Mouse (Mus musculus): Measurements from ENCODE around the gene Rogdi.
A peak's percentile ranks its signal among the peaks of the same experiment; 100 is the strongest.

The Rogdi gene

DNA sequence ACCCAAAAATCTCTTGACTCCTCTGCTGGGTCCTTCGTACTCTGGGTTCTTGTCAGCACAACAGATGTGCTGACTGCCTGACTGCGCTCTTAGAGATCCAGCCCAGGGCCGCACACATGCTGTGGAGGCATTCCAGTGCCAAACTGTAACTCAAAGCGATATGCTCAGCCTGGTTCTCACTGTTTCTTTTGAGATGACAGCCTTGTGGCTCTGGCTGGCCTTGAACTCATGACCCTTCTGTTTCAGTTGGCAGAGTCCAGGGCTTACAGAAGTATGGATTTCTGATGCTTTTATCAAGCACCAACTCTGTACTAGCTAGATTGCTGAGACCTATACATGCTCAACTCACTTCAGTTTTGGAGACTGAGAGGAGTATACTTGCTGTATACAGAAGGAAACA is 20.1 kb downstream of the Rogdi start:
- no peak for DNase-seq (ENCODE audit: low spot score)

DNA sequence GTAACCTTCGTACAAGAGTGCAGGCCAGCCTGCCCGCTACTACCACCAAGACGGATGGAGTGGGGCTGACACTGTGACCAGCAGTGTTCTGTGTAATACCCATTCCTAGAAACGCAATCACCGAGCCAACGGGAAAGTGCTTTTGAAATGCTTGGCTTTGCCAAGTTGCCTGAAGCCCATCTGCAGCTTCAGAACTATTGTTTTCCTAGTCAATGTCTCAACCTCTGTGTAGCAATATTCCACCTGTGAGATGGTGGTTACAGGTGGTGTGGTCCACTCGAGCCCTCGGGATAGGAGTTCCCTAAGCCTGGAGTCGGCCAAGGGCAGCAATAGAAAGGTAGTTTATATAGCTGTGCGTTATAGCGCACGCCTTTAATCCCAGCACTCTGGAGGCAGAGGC is 28.6 kb downstream of the Rogdi start:
- DNase-seq (ENCODE audit: low spot score): no peak

DNA sequence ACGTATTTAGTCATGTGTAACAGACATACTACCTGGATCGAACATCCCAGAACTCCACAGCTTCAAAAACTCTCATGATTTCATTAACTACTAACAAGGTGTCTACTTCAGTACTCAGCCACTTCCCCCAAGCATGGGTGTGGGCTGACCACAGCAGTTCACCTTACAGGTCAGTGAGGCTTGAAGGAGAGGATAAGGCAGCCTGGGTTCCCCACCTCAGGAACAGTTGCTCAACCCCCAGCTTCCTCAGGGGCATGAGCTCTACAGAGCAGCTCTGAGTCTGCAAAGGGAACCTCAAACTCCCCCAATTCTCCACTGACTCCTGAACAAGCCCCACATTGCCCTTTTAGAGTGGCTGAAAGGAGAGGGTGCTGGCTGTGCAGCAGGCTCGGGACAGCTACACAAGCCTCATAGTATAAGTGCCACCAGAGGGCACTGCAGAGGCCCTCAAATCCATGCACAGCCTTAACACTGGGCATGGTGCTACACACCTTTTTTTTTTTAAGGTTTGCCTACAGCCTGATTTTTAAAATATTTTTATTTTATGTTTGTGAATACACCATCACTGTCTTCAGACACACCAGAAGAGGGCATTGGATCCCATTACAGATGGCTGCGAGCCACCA is 33.5 kb downstream of the Rogdi start:
- DNase-seq (ENCODE audit: low spot score): peak; percentile 38

DNA sequence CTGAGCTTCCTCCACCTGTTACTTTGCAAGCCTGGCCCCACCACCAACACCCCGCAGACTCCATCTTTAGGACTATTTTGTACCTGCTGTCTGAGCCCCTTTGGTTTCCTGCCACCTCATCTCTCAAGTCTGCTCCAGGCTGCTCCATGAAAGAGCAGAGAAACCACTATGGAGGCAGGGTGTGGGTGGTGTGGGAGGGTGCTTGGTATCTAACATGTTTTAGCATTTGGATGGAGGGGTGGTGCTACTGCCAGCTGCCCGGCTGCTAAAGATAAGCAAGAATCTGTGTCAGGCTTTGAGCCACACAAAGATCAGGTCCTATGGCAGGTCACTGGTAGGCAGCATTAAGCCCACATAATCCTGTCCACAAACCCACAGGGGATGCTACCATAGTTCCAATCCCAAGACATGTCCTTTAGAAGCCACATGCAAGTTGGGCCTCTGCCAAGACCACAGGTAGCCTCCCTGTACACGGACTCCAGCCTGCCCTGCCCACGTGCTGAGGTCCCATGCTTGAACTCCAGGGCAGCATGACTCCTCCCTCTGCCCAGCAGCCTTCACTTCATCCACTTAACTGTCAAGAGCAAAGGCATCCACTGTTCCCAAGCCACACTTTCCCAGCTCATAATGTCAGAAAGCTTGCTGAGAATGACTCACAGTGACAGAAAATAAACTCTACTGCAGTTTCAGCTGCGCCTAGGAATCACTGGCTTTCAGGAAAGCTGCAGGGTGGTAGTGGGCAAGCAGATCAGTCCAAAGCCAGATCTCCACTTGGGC is 34.9 kb downstream of the Rogdi start:
- DNase-seq (ENCODE audit: low spot score): peak; percentile 70

DNA sequence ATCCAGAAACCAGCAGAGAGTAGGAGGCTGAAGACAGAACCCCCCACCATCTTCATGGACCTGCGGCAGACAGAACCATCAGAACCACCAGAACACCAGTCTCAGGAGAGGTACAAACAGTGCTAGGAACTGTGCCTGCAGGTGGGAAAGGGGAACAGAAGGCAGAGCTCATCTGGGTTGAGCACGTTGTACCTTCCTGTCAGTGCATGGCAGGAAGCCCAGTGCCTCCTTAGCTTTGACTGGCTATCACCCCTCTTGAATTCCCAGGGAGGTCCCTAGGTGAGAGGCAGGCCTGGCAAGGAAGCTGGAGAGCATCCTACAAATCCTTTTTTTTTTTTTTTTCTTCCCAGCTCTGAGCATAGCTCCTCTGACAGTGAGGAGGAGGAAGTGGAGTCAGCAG is 37.2 kb downstream of the Rogdi start:
- no peak for DNase-seq (ENCODE audit: low spot score)

DNA sequence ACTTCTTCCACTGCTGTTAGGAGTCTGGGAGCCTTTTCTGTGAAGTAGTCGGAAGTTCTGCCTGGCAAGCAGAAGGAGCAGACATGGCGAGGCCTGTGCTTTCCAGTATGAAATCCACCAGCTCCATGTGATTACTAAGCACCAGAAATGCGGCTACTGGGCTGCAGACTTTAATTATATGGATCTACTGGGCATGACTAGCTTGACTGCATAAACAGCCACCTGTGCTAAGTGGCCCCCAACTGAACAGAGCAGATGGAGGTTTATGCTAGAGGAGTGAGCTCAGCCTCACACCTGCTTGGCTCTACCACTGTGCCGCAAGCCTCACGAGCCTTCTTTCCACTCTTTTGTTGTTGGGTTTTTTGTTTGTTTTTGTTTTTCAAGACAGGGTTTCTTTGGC is 38.8 kb downstream of the Rogdi start:
- DNase-seq (ENCODE audit: low spot score): no peak

DNA sequence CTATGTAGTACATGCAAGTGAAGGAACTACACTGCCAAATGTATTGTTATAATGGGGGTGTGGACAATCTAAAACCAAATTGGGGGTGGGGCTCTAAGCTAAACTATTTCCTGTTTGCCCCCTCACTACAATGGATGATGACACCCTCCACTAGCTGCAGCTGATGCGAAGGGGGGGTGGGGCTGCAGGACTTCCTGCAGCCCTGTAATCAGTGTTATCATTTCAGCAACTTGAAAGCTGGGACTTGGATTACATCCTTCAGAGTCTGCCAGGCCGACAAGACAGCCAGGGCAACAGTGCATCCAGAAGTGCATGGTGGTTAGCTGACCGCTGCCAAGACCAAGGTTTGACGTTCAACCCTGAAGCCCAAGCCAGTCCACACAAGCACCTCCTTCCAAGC is 41.7 kb downstream of the Rogdi start:
- DNase-seq (ENCODE audit: low spot score): peak; percentile 66

DNA sequence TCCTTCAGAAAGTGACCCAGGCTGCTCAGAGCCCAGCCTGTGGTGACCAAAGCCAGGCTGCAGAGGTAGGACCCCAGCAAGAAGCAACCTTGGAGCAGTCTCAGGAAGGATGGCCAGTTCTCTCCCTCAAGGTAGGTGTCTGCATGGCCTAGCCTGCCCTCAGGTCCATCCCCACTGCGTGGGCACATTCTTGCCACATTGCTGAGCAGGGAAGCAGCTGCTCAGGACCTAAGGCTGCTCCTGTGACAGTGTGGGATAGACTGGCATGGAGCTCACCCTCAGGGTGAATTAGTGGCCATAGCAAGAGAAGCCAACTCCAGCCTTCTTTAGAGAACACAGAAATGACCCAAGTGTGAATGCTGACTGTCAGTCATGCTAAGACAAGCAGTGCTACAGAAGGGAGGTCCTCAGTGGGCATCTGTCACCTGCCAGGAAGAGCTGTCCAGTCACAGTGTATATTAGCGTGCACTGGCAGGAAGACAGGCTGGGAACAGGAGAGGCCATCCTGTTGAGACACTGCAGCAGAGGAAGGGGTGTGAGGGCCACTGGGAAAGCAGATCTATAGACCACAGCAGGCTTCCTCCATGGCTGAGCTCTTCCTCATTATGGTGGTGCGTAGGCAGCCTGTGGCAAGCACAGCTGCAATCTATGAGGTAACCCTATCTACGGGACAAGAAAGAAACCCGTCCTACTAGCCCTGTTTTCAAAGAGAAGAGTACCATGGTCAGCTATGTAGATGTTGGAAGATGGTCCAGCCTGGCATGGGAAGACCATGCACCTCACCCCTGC is 44.1 kb downstream of the Rogdi start:
- peak; percentile 57 for DNase-seq (ENCODE audit: low spot score)

DNA sequence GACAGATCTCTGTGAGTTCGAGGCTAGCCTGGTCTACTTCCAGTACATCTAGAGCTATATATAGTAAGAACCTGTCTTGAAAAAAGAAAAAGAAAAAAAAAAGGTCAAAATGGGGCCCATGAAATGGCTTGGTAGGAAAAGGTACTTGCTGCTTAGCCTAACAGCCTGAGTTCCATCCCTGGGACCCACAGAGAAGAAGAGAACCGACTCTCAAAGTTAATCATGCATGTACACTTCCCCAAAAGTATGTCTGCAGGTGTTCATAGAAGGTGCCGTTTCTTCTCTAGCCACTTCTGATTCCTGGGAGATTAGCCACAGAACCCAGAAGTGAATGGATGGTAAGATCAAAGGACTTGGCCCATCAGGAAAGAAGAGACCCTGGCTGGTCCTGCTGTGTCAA is 44.9 kb downstream of the Rogdi start:
- no peak for DNase-seq (ENCODE audit: low spot score)

DNA sequence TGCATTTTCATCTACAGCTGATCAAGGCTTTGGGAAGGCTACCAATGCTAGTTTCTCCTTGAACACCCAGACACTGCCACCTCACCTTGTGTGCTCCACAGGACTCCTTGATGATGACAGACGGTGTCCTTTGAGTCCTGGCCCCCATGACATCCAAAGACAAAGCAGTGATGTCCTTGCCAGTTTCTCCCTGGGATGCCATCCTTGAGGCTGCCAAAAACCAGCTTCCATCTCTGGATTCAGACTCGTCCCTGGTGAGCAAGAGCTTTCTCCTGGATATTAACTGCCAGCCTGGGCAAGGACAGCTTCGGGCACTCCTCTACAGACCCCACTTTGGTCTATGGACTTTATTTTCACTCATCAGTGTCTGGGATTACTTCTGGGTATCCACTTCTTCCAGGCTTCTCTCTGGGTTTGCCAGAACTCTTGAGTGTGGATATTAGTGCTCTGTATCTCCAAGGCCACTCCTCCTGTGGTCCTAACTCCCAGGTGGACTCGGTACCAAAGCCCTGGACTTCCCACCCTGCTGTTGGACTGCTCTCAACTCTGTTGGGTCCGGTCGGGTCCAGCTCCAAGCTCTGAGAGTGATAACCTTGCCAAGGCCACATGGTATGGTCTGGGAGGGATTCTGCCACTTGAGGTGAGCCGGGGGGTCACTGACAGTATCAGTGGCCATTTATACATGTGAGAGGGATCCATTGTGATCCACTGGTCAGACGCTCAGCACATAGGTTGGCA is 47.8 kb downstream of the Rogdi start:
- DNase-seq (ENCODE audit: low spot score): no peak

DNA sequence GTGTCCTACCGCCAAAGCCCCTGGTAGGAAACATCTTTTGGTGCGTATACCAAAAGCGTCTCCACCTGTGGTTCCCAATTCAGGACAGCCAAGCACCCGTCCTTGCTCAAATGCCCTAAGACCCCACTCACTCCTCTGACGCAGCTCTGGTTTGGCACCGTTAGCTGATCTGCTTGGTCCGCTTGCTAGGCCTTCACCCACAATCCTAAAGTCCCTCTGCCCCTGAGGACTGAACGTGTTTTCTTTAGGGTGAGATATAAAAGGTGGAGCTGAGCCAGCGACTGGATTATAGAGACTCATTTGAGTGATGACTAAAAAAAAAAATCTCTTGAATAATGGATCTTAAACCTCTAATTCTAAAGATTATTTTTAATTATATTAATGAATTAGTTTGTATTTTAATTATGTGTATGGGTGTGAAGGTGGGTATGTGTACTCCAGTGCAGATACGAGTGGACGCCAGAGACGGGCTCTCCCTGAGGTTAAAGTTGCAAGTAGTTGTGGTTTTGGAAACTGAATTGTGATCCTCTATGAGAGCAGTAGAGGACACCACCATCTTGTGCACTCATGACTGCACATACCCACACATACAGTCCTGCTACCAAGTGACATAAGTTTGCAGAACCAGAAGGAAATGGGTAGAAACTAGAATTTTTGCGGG is 48.5 kb downstream of the Rogdi start:
- DNase-seq (ENCODE audit: low spot score): no peak

DNA sequence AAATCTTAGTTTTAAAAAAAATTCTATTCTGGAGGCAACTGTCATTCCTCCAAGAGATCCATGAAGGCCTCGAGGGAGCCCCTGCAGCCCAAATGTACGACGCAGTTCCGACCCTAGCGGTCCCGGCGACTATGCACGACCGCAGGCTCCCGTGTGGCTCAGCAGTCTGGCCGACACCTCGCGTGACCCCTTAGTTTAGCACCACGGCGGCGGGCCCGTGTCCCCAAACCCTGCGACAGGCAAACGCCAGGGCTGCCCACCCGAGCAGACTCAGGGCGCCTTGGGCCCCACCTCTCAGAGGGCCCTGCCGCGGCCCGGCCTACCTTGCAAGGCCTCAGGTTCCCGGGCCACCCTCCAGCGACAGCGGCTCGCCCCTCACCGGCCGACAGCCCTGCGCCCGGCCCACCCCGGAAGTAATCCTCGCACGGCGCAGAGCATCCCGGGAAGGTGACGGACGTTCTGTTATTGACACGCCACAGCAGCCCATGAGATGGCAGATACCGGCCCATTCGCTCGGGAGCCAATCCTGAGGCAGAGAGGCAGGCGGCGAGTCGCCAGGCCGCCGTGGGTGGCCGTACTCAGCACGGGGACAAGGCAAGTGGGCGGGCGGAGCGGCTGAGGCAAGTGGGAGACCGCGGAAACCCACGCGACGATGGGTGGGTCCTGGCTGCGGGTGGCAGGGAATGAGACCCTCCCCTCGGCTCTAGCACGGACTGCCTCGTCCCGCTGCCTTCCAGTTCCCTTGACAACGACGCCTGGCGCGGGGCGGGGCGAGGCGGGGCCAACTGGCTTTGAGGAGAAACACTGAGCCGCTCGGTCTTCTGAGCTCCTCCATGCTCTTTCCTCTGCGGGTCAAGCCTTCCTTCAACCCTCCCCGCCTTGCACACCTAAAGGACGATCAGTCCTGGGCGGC is 49.3 kb downstream of the Rogdi start, which contains the start of gene Anks3:
Gene Anks3, minus strand, starts transcription at position 409 of the 913 bp plus-strand sequence.
- peak; percentile 98 for DNase-seq (ENCODE audit: low spot score)

DNA sequence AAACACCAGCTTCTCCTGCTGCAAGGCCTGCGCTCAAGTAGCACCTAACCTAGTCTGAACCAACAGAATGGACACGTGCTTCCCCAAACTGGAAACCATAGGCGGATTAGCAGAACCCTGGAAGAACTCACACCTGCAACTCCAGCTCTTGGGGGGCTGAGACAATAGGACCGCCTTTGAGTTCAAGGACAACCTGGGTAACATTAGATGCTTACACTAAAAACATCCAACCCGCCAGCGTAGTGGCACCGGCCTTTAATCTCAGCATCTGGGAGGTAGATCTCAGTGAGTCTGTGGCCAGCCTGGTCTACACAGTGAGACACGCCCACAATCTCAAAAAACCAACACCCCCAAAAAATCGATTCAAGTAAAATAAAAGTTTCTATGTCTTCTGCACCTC is 50.0 kb downstream of the Rogdi start:
- no peak for DNase-seq (ENCODE audit: low spot score)

DNA sequence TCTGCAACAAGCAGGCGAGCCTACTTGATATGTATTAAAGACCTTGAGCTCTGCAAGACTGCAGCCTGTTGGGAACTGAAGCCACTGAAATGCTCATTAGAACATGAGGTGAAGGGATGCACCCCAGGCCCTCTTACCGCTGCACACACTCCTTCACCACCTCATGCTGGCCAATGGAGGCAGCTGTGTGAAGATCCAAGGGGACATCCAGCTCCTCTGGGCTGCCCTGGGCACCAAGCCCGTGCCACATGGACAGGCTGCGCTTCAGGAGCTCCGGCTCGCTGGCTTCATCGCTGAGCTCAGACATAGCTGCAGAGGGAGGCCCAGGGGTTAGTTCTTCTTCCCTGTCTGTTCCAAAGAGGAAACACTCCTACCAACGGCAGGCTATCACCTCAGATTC is 53.1 kb downstream of the Rogdi start:
- DNase-seq (ENCODE audit: low spot score): no peak

Measured in lung, postnatal 25 days (tissue).